Mouse (Mus musculus) frontal cortex, postnatal 36 days (tissue): ENCODE measurements around the gene Ttc25.
"Not testable (repeated sequence)": the region's sequence is repeated elsewhere in the genome, so short reads cannot be mapped to it uniquely, and the experiment has no call there.

Source experiments
- DNase-seq, 2 experiments: peaks; one replicate each; pipeline ENCODE4 v3.0.0; 2022; ENCODE audit warnings: low spot score in 2 of 2

Ttc25 gene

DNA sequence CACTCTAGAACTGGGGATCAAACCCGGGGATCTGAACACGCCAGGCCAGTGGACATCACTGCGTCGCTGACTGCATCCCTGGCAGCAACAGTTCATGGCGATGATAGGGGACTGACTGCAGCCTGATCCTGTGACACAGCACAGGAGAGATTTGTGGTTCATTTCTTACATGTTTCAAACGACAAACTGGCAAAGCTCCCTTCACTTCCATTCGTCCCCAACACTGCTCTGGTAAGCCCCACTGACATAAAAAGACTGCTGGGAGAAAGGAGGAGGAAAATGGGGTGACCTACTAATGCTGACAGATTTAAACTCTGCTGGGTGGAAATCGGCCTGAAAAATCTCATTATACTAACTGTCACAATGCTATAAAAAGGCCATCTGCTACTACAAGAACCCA, 58.4 kb downstream of the Ttc25 start:
- no peak for DNase-seq

DNA sequence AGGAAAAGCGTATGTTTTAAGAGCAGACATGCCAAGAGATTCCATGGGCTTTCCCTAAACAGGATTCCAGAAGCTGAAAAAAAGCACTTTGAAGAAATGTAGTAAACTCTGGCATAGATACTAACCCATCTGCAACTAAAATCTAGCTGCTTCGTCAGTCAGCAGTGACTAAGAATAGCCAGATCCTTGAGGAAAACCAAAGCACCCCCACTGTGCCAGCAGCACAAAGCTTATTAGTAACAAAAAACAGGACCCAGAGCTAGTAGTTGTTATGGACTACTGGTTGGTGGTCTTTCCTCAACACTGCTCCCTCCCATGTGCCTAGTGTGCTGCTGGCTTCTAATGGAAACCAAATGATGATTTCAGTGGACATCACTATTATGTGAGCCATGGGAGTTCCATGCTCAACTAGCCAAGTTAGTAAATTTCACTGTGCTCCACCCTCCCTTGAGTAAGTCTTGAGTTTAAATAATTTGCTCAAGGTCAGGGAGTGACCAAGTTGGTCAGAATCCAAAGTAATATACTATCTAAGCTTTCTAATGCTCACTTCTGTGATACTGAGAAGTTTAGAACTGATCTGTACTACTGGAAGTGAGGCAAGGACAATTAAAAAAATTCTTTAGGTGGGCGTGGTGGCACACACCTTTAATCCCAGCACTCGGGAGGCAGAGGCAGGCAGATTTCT, 59.1 kb downstream of the Ttc25 start:
- no peak for DNase-seq

DNA sequence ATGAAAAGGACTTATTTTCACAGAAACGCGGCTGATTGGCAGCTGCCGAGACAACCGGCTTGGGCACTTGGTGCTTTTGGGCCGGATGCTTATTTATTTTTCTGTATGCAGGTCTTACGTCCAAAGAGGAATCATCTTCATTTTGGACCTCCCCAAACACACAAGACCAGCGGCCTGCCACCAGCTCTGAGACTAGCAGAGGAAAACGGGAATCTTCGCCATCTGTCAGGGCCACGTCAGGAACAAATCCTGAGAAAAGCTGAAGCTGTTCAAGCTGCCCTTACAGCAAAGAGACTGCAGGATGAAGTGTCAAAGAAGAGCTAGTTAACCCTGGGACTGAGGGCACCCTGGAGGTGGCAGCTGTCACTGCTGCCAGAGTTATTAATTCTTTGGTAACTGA, 60.0 kb downstream of the Ttc25 start:
- DNase-seq: no peak

DNA sequence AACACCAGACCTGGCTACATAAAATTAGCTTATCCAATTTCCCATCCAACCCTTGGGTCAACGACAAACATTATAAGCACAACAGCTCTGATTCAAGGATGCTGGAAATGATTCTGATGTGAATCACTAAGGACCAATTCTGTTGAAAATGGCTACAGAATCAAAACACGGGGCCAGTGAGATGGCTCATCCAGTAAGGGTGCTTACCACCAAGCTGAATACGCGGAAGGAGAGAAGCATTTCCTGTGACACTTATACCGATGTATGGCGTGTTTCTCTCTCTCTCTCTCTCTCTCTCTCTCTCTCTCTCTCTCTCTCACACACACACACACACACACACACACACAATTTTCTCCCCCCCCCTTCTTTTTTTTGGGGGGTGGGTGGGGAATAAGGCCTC, 61.7 kb downstream of the Ttc25 start:
- no peak for DNase-seq

DNA sequence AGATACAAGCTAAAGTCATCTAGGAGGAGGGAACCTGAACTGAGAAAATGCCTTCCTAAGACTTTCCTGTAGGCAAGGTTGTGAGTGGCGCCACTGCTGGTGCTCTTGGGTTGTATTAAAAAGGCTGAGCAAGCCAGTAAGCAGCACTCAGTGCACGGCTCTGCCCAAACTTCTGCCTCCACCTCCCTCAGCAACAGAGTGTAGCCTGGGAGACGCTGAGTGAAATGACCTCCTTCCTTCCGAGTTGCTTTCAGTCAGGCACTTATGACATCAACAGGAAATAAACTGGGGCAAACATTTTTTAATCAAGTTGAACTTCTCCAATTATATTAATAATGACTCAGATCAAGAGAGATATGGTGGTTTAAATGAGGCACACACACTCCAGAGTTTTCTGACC, 63.4 kb downstream of the Ttc25 start:
- no peak for DNase-seq

DNA sequence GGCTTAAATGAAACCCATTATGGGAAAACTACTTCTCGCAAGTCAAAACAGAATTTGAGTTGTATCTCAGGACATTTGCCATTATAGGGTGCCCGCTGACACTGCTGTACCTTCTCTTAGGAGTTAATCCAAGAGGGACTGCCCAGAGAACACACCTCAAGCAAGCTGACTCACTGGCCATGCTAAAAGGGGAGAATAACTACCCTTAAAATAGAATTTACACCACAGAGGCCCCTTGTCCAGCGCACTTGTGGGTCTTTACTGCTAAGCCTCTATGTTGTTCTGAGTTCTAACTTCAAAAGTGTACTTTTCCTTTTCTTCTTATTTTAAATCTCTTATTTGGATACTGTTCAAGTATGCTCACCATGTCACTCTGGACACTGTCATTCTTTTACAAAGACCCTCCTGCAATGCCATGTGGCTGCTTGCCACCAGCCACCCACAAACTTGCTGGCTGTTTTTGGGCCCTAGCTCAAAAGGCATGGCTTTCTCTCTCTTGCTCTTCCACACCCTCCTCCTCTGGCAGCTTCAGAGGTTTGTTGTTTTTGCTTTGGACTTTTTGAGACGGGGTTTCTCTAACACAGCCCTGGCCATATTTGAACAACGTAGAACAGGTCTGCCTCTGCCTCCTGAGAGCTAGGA, 64.1 kb downstream of the Ttc25 start:
- no peak for DNase-seq

DNA sequence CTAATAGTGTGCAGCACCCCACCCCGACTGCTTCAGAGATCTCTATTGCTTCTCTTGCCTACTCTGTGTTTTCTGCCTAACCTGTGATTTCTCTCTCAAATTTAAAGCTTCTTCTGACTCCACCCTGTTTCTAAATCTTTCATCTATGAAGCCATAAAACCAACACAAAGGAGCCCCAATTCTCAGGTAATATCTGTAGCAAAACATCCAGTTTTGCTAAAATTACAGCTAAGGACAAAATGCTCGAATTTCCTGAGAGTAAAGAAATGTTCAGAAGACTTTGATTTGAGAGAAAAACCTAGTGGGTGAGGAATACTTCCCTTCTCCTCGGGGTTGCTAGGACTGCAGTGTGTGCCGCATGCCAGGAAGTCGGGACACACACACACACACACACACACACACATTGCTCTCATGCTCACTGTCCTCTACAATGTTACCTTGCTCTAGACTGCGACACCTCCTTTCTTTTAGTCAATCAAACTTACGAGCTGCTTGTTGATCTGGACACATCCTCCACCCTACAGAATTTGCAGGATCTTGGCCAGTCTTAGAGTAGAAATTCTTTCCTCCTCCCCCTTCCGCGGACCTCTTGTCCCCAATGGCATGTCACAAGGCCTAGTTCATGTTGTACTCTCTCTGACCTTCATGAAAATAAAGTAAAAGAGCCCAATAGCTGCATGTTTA, 64.7 kb downstream of the Ttc25 start:
- DNase-seq: no peak

DNA sequence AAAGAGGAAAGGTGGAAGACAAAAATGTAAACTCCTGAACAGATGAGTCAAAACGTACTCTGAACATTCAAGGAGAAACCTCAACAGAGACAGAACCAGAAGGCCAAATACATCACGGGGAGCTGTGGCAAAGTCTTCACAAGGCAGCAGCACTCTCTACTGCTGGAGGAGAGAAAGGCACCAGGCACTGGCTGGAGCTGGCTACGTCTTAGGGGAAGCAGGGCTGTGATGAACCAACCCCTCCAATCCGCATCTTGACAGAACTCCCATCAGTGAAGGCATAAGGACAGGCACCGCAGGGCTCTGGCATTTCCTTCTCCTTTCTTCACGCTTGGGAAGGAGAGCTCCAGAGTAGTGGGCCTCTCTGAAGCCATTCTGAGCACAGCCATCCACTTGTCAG, 66.2 kb downstream of the Ttc25 start:
- DNase-seq: no peak

DNA sequence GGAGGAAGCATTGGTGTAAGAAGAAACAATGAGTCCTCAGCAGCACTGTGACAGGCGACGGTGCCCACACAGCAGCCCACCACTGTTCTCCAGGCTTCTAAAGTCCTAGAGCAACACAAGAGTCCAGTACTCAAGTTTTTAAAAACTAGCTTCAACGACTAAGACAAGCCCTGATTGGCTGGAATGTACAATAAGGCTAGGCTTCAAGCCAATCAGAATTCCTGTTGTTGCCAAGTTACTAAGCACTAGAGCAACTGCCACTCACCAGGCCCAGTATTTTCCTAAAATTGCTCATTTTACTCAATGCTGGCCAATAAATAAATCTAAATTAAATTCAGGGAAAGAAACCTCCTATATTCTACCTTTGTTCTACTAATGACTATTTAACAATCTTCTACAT, 67.8 kb downstream of the Ttc25 start:
- no peak for DNase-seq

DNA sequence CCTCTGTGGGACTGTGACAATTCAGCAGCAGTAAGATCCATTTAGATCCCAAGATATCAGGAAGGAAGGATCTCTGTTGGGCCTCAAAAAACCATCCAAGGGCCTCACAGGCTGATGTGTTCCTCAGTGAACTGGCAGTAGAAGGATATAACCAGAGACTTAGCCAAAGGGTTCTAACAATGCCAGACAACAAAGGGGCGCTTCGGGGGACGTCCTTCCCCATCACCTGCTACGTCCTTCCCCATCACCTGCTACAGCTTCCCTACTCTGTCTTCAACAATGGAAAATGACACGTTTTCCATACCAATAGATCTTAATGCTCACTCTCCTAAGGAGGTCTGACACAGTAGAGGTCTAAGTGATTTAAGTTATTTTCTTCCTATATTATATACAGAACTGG, 70.9 kb downstream of the Ttc25 start:
- no peak for DNase-seq

DNA sequence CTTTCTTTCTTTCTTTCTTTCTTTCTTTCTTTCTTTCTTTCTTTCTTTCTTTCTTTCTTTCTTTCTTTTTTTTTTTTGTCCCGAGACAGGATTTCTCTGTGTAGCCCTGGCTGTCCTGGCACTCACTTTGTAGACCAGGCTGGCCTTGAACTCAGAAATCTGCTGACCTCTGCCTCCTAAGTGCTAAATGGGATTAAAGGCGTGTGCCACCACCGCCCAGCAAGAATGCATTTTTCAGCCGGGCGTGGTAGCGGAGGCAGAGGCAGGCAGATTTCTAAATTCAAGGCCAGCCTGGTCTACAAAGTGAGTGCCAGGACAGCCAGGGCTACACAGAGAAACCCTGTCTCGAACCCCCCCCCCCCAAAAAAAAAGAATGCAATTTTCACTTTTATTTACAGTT, 71.4 kb downstream of the Ttc25 start:
- DNase-seq: not testable (repeated sequence)

DNA sequence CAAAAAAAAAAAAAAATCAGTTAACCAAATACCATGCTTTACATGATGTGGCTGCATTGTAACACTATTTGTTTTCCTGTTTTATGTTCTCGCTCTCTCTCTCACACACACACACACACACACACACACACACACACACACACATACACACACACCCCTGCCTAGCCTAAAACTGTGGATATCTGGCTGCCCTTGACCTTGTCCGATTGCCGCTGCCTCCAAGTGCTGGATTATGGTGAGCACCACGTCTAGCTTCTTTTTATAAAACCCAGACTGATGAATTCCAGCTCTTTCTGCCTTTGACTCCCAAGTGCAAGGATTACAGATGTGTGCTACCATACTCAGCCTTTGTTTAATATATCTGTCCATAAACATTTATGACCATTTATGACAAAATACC, 72.1 kb downstream of the Ttc25 start:
- DNase-seq: no peak

DNA sequence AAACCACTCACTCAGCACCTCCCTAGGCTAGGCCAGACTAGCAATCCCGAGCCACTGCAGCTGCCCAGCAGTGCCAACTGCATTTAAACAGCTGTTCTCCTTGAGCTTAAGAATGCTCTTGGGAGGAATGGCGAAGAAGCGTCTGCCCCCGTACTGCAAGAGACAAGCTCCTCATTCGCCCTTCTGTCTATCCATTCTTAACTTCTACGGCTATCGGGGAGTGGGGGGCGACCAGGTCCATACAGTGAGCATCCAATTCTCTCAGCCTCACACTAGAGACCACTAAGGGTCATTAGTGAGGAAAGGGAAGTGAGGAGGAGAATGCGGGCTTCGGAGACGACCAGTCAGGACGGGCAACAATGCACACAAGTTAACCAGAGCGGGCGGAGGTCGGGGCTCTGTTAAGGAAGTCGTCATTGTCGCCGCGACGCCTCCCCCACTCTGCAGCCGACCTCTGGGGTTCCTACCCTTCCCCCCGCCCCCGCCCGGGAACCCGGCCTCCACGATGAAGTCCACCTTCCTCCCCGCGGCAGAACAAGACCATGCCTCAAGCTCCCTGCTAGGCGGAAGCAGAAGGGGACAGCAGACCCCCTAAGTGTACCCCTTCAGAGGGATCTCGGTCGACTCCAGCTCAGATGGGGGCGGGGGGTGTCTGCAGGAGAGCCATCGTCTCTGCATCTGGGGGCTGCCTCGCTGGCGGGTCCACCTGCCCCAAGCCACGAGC, 73.5 kb downstream of the Ttc25 start, which contains the start of gene Nkiras2:
Gene Nkiras2, plus strand, starts transcription at position 484 of the 724 bp plus-strand sequence.
- no peak for DNase-seq

DNA sequence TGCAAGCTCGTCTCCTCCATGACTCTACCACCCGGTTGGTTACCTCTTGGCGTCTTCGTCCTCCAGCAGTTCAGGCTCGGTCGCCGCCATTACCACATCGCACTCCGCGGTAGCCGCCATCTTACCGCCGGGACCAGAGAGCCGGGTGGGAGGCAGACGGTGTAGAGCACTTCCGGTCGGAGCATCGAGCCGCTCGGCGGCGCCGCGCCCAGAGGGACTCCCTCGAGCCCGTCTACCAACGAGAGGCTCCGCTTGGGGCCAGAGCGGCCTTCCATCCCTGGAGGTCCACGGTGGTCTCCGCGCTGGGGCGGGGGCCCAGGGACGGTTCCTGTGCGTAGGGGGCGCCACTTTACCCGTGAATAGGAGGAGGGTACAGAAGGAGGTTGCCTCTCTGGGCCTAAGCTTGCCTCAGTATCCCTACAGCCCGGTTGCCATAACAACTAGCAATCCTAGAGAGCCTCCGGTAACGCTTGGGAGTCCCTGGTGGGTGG, 74.1 kb downstream of the Ttc25 start:
- DNase-seq: peak; percentile 98

DNA sequence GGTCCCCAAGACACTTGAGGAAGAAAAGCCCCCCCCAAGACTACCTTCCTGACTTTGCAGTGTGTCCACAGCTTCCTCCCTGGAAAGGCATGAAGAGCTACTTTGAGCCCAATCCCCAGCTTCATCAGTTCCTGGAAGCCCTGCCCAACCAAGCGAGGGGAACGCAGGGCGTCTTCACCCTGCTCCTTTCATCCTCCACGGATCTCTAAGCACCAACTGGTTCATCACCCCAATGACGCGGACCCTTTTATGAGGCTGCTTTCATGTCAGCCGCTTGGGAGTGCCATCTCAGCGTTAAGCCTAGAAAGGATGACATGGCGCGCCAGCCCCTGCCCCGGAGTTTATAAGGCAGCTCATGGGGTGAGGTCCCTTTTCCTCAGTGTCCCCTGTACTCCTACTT, 74.6 kb downstream of the Ttc25 start, which contains the start of gene Dnajc7:
Gene Dnajc7, minus strand, starts transcription at position 187 of the 400 bp plus-strand sequence.
- no peak for DNase-seq
